Mouse (Mus musculus) neutrophil, adult 5-6 weeks (primary cell): ENCODE measurements around the gene Gm20708. TPM values are rescaled to one million over a fixed set of nuclear protein-coding genes. Genes with fewer than 3 reads are reported as not detected.
"Not testable (repeated sequence)": the region's sequence is repeated elsewhere in the genome, so short reads cannot be mapped to it uniquely, and the experiment has no call there.

ENCODE experiments used
- ATAC-seq: fragments of 151-379, 151-347 bp; 2 replicates; pipeline ENCODE4 v1.8.0; 2017; ENCODE audit warnings: mild to moderate bottlenecking, moderate TSS enrichment; ENCODE audit not compliant: insufficient number of reproducible peaks, poor library complexity, low FRiP score, severe bottlenecking; ENCODE audit errors: extremely low read depth
- total RNA-seq: library from RNA; stranded (forward); fragments of 200-1000 nt; gene quantifications from 2 replicates; pipeline ENCODE4 v1.2.3, GENCODE M21; 2017

Gene Gm20708
- total RNA-seq, 1 experiment from 2014 or later, result 8.8 TPM

GRCm38 (mm10) chr11:117826916-117827315 is 17.4 kb downstream of the Gm20708 start:
- ATAC-seq, result no peak

- ATAC-seq, result no peak
These were observed 17.9 kb downstream of the Gm20708 start for GRCm38 (mm10) chr11:117827386-117827785.

- ATAC-seq, result peak; percentile 23
These were observed 18.9 kb downstream of the Gm20708 start for GRCm38 (mm10) chr11:117828149-117828887.

GRCm38 (mm10) chr11:117828888-117829604 is 19.6 kb downstream of the Gm20708 start:
- no peak for ATAC-seq

DNA sequence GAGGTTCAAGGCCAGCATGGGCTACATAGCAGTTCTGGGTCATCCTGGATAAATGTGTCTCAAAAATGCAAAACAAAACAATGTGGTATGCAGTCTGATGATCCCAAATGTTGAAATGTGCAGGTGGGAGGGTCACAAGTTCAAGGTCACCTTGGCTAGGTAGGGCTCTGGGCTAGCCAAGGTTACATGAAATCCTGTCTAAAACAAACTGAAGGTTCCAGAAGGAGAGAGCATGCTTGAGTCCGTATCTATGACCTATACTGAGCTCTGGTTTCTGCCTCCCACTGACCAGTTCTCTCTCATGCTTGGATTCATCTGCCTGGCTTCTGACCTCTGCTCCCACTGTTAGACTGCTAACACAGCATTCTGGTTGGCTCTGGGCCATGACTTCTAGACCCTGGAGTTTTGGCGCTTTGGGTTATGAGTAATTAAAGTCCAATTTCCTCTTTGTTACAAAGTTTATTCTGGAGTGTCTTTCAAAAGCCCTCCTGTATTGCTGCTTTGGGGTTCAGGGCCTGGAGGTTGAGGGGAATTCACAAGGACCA is 20.3 kb downstream of the Gm20708 start:
- no peak for ATAC-seq

- no peak for ATAC-seq
These were observed 20.9 kb downstream of the Gm20708 start for GRCm38 (mm10) chr11:117830401-117830800.

DNA sequence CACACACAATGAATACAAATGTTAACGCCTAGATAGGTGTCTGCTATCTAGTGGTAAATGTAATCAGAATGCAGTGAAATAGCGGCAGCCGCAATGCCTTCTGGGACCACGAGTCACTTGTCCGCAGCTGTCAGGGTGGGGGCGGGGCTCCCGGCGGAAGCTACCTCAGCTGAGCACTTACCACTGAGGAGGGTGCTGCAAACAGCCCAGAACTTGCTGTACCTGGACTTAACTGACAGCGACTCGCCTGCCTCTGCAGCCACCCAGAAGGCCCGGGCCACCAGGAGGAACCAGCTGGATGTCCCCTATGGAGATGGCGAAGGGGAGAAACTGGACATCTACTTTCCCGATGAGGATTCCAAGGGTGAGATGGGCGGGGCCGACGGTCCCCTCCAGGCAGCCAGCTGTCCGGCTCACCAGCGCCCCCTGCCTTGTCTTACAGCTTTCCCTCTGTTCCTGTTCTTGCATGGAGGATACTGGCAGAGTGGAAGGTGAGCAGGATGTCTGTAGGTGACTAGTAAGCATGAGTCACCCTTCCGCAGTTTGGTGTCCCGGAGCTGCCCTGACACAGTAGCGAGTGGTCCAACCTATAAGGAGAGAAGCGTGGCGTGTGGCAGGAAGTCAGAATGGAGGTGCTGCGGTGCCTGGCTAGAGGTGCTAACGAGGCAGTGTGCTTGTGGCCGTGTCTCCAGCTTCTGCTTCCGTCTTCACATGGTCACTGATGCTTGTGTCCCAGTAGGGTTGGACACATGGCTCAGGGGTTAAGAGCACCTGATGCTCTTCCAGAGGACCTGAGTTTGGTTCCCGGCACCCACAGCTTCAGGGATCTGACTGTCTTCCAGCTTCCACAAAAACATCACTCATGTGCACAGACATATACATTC is 22.9 kb downstream of the Gm20708 start:
- ATAC-seq, result peak; percentile 78

DNA sequence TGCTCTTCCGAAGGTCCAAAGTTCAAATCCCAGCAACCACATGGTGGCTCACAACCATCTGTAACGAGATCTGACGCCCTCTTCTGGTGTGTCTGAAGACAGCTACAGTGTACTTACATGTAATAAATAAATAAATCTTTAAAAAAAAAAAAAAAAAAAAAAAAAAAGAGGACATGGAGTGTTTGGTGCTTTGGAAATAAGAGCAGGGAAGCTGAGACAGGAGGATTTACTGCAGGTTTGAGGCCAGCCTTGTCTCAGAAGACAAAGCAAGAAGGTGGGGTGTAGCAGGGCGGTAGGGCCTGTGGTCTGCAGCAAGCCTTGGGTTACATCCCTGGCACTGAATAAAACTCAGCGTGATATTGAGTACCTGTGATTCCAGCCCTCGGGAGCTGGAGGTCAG is 24.0 kb downstream of the Gm20708 start:
- not testable (repeated sequence) for ATAC-seq

GRCm38 (mm10) chr11:117834086-117834485 is 24.6 kb downstream of the Gm20708 start:
- ATAC-seq, result no peak

- ATAC-seq, result no peak
These were observed 26.8 kb downstream of the Gm20708 start for GRCm38 (mm10) chr11:117836306-117836705.

- ATAC-seq, result no peak
These were observed 29.1 kb downstream of the Gm20708 start for GRCm38 (mm10) chr11:117838572-117838971.

DNA sequence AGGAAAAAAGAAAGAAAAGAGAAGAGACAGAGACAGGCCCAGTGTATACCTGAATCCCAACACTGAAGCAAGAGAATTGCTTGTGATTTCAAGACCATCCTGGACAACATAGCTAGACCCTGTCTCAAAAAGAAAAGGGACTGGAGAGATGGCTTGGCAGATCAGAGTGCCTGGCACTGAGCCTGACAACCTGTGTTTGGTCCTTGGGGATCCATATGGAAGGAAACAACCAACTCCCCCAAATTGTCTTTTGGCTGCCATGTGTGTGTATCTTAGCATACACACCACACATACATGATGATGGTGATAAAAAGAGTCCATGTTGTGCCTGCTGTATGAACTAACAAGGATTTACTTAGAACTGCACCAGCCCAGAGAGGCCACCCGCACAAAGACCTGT is 29.6 kb downstream of the Gm20708 start:
- ATAC-seq, result no peak

- ATAC-seq, result no peak
These were observed 31.4 kb downstream of the Gm20708 start for GRCm38 (mm10) chr11:117840910-117841309.

DNA sequence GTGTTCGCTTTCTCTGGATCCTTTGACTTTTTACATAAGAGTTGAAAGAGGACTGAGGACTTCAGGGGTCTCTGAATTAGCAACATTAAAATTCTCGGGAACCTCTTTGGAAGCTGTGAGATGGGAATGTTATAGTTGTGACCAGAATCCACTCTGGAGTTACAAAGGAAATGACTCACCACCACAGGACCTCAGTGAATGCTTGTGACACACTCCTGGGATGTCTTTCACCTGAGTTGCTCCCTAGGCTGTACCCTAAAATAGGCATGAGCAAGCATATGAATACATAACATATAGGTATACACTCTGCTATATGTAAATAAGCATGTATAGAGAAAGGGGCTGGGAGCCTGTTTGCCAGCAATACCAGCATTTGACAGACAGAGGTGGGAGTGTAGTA is 34.0 kb downstream of the Gm20708 start:
- ATAC-seq, result no peak

- ATAC-seq, result no peak
These were observed 35.5 kb downstream of the Gm20708 start for GRCm38 (mm10) chr11:117844997-117845396.

GRCm38 (mm10) chr11:117845651-117846050 is 36.2 kb downstream of the Gm20708 start:
- ATAC-seq, result no peak

GRCm38 (mm10) chr11:117846640-117847039 is 37.2 kb downstream of the Gm20708 start:
- ATAC-seq, result no peak

GRCm38 (mm10) chr11:117847593-117848215 is 38.2 kb downstream of the Gm20708 start:
- ATAC-seq, result no peak
